Mouse (Mus musculus) lung, adult 2 months (tissue): Measurements from ENCODE around the gene Nme7. TPM values are rescaled to one million over a fixed set of nuclear protein-coding genes. Genes with fewer than 3 reads are reported as not detected.

Experiments used
- DNase-seq: peaks from one replicate; pipeline ENCODE4 v3.0.0; 2022
- H3K4me1 ChIP-seq: fragments of 200-500 bp; 2 replicates; pipeline ENCODE4 v1.6.1; 2011; ENCODE audit warnings: low read length; ENCODE audit not compliant: control insufficient read depth, insufficient read depth
- H3K4me3 ChIP-seq: fragments of 200-500 bp; replicated peaks from 2 replicates; pipeline ENCODE3; 2011; ENCODE audit warnings: low read depth, mild to moderate bottlenecking, control low read depth, low read length; ENCODE audit errors: extremely low read depth
- CTCF ChIP-seq: fragments of 200-500 bp; IDR thresholded peaks from 2 replicates; pipeline ENCODE4 v1.5.1; 2011; ENCODE audit warnings: mild to moderate bottlenecking, low read length, control low read depth; ENCODE audit not compliant: insufficient read depth
- POLR2A ChIP-seq: fragments of 200-500 bp; IDR thresholded peaks from 2 replicates; pipeline ENCODE4 v1.6.1; 2011; ENCODE audit warnings: low read depth, mild to moderate bottlenecking, control low read depth, low read length, borderline replicate concordance; ENCODE audit errors: extremely low read depth
- WGBS: fragments of 180-500 bp; shearing (Covaris S2); methylation state at CpG from one replicate; pipeline ENCODE4 v1.1.7; 2018; 5-methylcytosine and 5-hydroxymethylcytosine counted together
- polyA plus RNA-seq: library from polyadenylated mRNA; depleted of rRNA; stranded (reverse); fragments of >200 nt; gene quantifications from 2 replicates; pipeline ENCODE4 v1.2.3, GENCODE M21; 2012

The Nme7 gene
- polyA plus RNA-seq, 1 experiment = 5.0 TPM

GRCm38 (mm10) chr1:164420623-164421354, 116.9 kb downstream of the Nme7 start:
- 81% methylated on average over 6 of the region's 6 CpGs for WGBS
- Histone ChIP-seq H3K4me1 (no peaks in the 10 kb centered on the region), H3K4me3 (no peak overlapping the region)
- TF ChIP-seq CTCF = no peak
- no peak for DNase-seq

GRCm38 (mm10) chr1:164426227-164426626, 122.3 kb downstream of the Nme7 start:
- no peak for DNase-seq
- Histone ChIP-seq H3K4me3 (no peak overlapping the region), H3K4me1 (no peaks in the 10 kb centered on the region)
- 73% methylated on average over 7 of the region's 7 CpGs for WGBS
- TF ChIP-seq POLR2A = no peak
- TF ChIP-seq CTCF = no peak

GRCm38 (mm10) chr1:164427777-164428176, 123.9 kb downstream of the Nme7 start:
- Histone ChIP-seq H3K4me3 (no peak overlapping the region), H3K4me1 (no peaks in the 10 kb centered on the region)
- TF ChIP-seq POLR2A = no peak
- no peak for TF ChIP-seq CTCF
- 65% methylated on average over 7 of the region's 7 CpGs for WGBS
- DNase-seq = no peak

GRCm38 (mm10) chr1:164428644-164429043, 124.7 kb downstream of the Nme7 start:
- Histone ChIP-seq H3K4me3 (no peak overlapping the region), H3K4me1 (no peaks in the 10 kb centered on the region)
- 90% methylated on average over 9 of the region's 9 CpGs for whole genome bisulfite sequencing
- no peak for TF ChIP-seq CTCF
- no peak for TF ChIP-seq POLR2A
- no peak for DNase-seq

- TF ChIP-seq POLR2A (no peak), CTCF (no peak)
Observed at GRCm38 (mm10) chr1:164432649-164433048, 128.7 kb downstream of the Nme7 start.

GRCm38 (mm10) chr1:164434049-164434448, 130.1 kb downstream of the Nme7 start:
- Histone ChIP-seq H3K4me1 (no peaks in the 10 kb centered on the region), H3K4me3 (no peak overlapping the region)
- no peak for DNase-seq
- 88% methylated on average over 6 of the region's 6 CpGs for whole genome bisulfite sequencing
- TF ChIP-seq CTCF (no peak), POLR2A (no peak)

More at GRCm38 (mm10) chr1:164432649-164433048, 128.7 kb downstream of the Nme7 start:
- no peak overlapping the region for H3K4me3 ChIP-seq
- no peaks in the 10 kb centered on the region for H3K4me1 ChIP-seq
- no peak for DNase-seq
- 73% methylated on average over 5 of the region's 5 CpGs for WGBS

- H3K4me3 ChIP-seq = no peak overlapping the region
- H3K4me1 ChIP-seq = no peaks in the 10 kb centered on the region
- DNase-seq = no peak
- WGBS = 74% methylated on average over 7 of the region's 7 CpGs
- TF ChIP-seq POLR2A = no peak
- no peak for TF ChIP-seq CTCF
Observed at GRCm38 (mm10) chr1:164436749-164437148, 132.8 kb downstream of the Nme7 start.

- no peak for DNase-seq
- WGBS = 78% methylated on average over 6 of the region's 6 CpGs
- Histone ChIP-seq H3K4me1 (no peaks in the 10 kb centered on the region), H3K4me3 (no peak overlapping the region)
- no peak for TF ChIP-seq POLR2A
- no peak for TF ChIP-seq CTCF
Observed at GRCm38 (mm10) chr1:164440230-164440629, 136.3 kb downstream of the Nme7 start.

- no peaks in the 10 kb centered on the region for H3K4me1 ChIP-seq
- DNase-seq = no peak
- no peak overlapping the region for H3K4me3 ChIP-seq
- 67% methylated on average over 11 of the region's 11 CpGs for WGBS
- no peak for TF ChIP-seq CTCF
- no peak for TF ChIP-seq POLR2A
Observed at GRCm38 (mm10) chr1:164440708-164441407, 136.9 kb downstream of the Nme7 start.

- no peak for TF ChIP-seq POLR2A
- TF ChIP-seq CTCF = no peak
- no peak for DNase-seq
- 72% methylated on average over 18 of the region's 18 CpGs for WGBS
Observed at GRCm38 (mm10) chr1:164441408-164441974, 137.6 kb downstream of the Nme7 start.

More at GRCm38 (mm10) chr1:164441408-164441974, 137.6 kb downstream of the Nme7 start:
- Histone ChIP-seq H3K4me3 (no peak overlapping the region), H3K4me1 (no peaks in the 10 kb centered on the region)
